Mouse (Mus musculus): ENCODE measurements around the gene Psmb3. TPM values are rescaled to one million over a fixed set of nuclear protein-coding genes. Genes with fewer than 3 reads are reported as not detected.
"Not testable (repeated sequence)": the region's sequence is repeated elsewhere in the genome, so short reads cannot be mapped to it uniquely, and the experiment has no call there.

The Psmb3 gene
- not detected in 2 replicates for polyA plus RNA-seq (2012; ENCODE audit: insufficient read depth, insufficient read length, low replicate concordance, missing spikeins)

- under 1% methylated on average over 35 of the region's 35 CpGs for WGBS
- Histone ChIP-seq H3K4me3 (ENCODE audit: insufficient read depth, low read depth, low read length) (peak within 1 kb of the TSS; percentile 79), H3K4me1 (ENCODE audit: control insufficient read depth, insufficient read depth, low read length) (peaks cover 24% of the 10 kb centered on the region), H3K27ac (ENCODE audit: insufficient read depth, low read depth, low read length) (peak within 1 kb of the TSS; percentile 84)
- TF ChIP-seq CTCF (IDR thresholded peaks at IDR 0.05; ENCODE audit: insufficient read depth, low read depth, low read length): no peak
- TF ChIP-seq POLR2A (IDR thresholded peaks at IDR 0.05; ENCODE audit: insufficient read depth, low read depth, low read length): peak; percentile 53
These were observed at the start of gene Psmb3 for GRCm38 (mm10) chr11:97703039-97703826. TSS of gene Psmb3 (plus strand) at chr11:97703399.

GRCm38 (mm10) chr11:97654210-97654609 is 49.0 kb upstream of the Psmb3 start:
- WGBS: 95% methylated on average over 2 of the region's 2 CpGs
- no peak for TF ChIP-seq POLR2A (IDR thresholded peaks at IDR 0.05; ENCODE audit: insufficient read depth, low read depth, low read length)
- no peak for TF ChIP-seq CTCF (IDR thresholded peaks at IDR 0.05; ENCODE audit: insufficient read depth, low read depth, low read length)
- peaks cover 7% of the 10 kb centered on the region for H3K4me1 ChIP-seq (ENCODE audit: control insufficient read depth, insufficient read depth, low read length)
- H3K4me3 ChIP-seq (ENCODE audit: insufficient read depth, low read depth, low read length): no peak overlapping the region
- no peak overlapping the region for H3K27ac ChIP-seq (ENCODE audit: insufficient read depth, low read depth, low read length)

GRCm38 (mm10) chr11:97656269-97656971 is 46.8 kb upstream of the Psmb3 start:
- WGBS: 77% methylated on average over 14 of the region's 14 CpGs
- no peak for TF ChIP-seq POLR2A (IDR thresholded peaks at IDR 0.05; ENCODE audit: insufficient read depth, low read depth, low read length)
- TF ChIP-seq CTCF (IDR thresholded peaks at IDR 0.05; ENCODE audit: insufficient read depth, low read depth, low read length): no peak
- H3K4me1 ChIP-seq (ENCODE audit: control insufficient read depth, insufficient read depth, low read length): peaks cover 8% of the 10 kb centered on the region
- H3K4me3 ChIP-seq (ENCODE audit: insufficient read depth, low read depth, low read length): no peak overlapping the region
- H3K27ac ChIP-seq (ENCODE audit: insufficient read depth, low read depth, low read length): no peak overlapping the region

GRCm38 (mm10) chr11:97657184-97657945 is 45.8 kb upstream of the Psmb3 start:
- Histone ChIP-seq H3K4me3 (ENCODE audit: insufficient read depth, low read depth, low read length) (no peak overlapping the region), H3K27ac (ENCODE audit: insufficient read depth, low read depth, low read length) (no peak overlapping the region), H3K4me1 (ENCODE audit: control insufficient read depth, insufficient read depth, low read length) (peaks cover 16% of the 10 kb centered on the region)
- 54% methylated on average over 5 of the region's 6 CpGs for WGBS
- TF ChIP-seq CTCF (IDR thresholded peaks at IDR 0.05; ENCODE audit: insufficient read depth, low read depth, low read length): no peak
- no peak for TF ChIP-seq POLR2A (IDR thresholded peaks at IDR 0.05; ENCODE audit: insufficient read depth, low read depth, low read length)

GRCm38 (mm10) chr11:97657967-97658366 is 45.2 kb upstream of the Psmb3 start:
- H3K4me1 ChIP-seq (ENCODE audit: control insufficient read depth, insufficient read depth, low read length): peaks cover 18% of the 10 kb centered on the region
- H3K4me3 ChIP-seq (ENCODE audit: insufficient read depth, low read depth, low read length); H3K27ac ChIP-seq (ENCODE audit: insufficient read depth, low read depth, low read length): not testable (repeated sequence)
- WGBS: 82% methylated on average over 5 of the region's 6 CpGs

GRCm38 (mm10) chr11:97658751-97659266 is 44.4 kb upstream of the Psmb3 start:
- WGBS: 84% methylated on average over 11 of the region's 11 CpGs
- TF ChIP-seq CTCF (IDR thresholded peaks at IDR 0.05; ENCODE audit: insufficient read depth, low read depth, low read length): no peak
- TF ChIP-seq POLR2A (IDR thresholded peaks at IDR 0.05; ENCODE audit: insufficient read depth, low read depth, low read length): no peak
- Histone ChIP-seq H3K27ac (ENCODE audit: insufficient read depth, low read depth, low read length) (no peak overlapping the region), H3K4me1 (ENCODE audit: control insufficient read depth, insufficient read depth, low read length) (peaks cover 18% of the 10 kb centered on the region), H3K4me3 (ENCODE audit: insufficient read depth, low read depth, low read length) (no peak overlapping the region)

GRCm38 (mm10) chr11:97659267-97659989 is 43.8 kb upstream of the Psmb3 start:
- Histone ChIP-seq H3K27ac (ENCODE audit: insufficient read depth, low read depth, low read length) (peak overlapping the region; percentile 63), H3K4me3 (ENCODE audit: insufficient read depth, low read depth, low read length) (peak overlapping the region; percentile 80), H3K4me1 (ENCODE audit: control insufficient read depth, insufficient read depth, low read length) (peaks cover 18% of the 10 kb centered on the region)
- WGBS: 10% methylated on average over 13 of the region's 13 CpGs
- no peak for TF ChIP-seq CTCF (IDR thresholded peaks at IDR 0.05; ENCODE audit: insufficient read depth, low read depth, low read length)
- no peak for TF ChIP-seq POLR2A (IDR thresholded peaks at IDR 0.05; ENCODE audit: insufficient read depth, low read depth, low read length)

GRCm38 (mm10) chr11:97659990-97660714 is 43.0 kb upstream of the Psmb3 start:
- under 1% methylated on average over 62 of the region's 78 CpGs for WGBS
- peak overlapping the region; percentile 80 for H3K4me3 ChIP-seq (ENCODE audit: insufficient read depth, low read depth, low read length)
- peaks cover 23% of the 10 kb centered on the region for H3K4me1 ChIP-seq (ENCODE audit: control insufficient read depth, insufficient read depth, low read length)
- H3K27ac ChIP-seq (ENCODE audit: insufficient read depth, low read depth, low read length): peak overlapping the region; percentile 63
- TF ChIP-seq POLR2A (IDR thresholded peaks at IDR 0.05; ENCODE audit: insufficient read depth, low read depth, low read length): peak; percentile 67; the same call in 1 of the 2 replicates
- no peak for TF ChIP-seq CTCF (IDR thresholded peaks at IDR 0.05; ENCODE audit: insufficient read depth, low read depth, low read length)

Measured in olfactory bulb, adult 2 months (tissue).